Mouse (Mus musculus): Measurements from ENCODE around the gene Cdc5l. TPM values are rescaled to one million over a fixed set of nuclear protein-coding genes. Genes with fewer than 3 reads are reported as not detected.

The Cdc5l gene
- polyA plus RNA-seq, 1 experiment from 2014 or later: 21.7 TPM

DNA sequence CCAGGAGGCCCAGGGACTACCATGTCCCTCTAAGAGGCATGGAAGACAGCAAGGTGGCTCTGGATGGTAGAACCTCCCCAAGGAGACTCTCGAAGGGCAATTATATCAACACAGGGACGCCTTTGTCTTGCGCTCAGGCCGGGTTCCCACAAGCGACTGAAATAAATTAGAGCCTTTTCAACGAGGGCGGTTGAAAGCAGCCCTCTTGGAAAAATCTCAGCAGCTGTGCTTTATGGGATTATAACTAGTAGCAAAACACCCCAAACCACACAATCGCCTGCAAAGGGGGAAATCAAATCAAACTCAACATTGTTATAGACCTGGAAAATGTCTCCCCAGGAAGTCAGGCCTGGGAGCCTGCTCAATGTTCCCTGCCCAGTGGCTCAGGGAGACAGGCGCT, 62.5 kb downstream of the Cdc5l start:
- ATAC-seq (no peak), DNase-seq (no peak)
- Histone ChIP-seq H3K4me3 (ENCODE audit: low read depth, low read length) (no peak overlapping the region), H3K27ac (ENCODE audit: low read depth) (no peak overlapping the region), H3K4me2 (ENCODE audit: low read depth, low read length) (no peak overlapping the region), H3K9ac (replicated peaks) (no peak overlapping the region), H3K36me3 (replicated peaks; ENCODE audit: insufficient read depth, low read length) (no peaks in the 10 kb centered on the region), H3K4me1 (ENCODE audit: insufficient read depth) (no peaks in the 10 kb centered on the region; the same call in 1 of the 2 replicates), H3K9me3 (ENCODE audit: low read length) (no peaks in the 10 kb centered on the region), H3K27me3 (ENCODE audit: insufficient read depth, low read length) (no peaks in the 10 kb centered on the region)
- TF ChIP-seq CTCF (IDR thresholded peaks at IDR 0.05; ENCODE audit: low read depth) (no peak), EP300 (IDR thresholded peaks at IDR 0.05; ENCODE audit: low read depth) (no peak)
- 73% methylated on average over 9 of the region's 9 CpGs for WGBS (ENCODE audit: insufficient replicate concordance)

DNA sequence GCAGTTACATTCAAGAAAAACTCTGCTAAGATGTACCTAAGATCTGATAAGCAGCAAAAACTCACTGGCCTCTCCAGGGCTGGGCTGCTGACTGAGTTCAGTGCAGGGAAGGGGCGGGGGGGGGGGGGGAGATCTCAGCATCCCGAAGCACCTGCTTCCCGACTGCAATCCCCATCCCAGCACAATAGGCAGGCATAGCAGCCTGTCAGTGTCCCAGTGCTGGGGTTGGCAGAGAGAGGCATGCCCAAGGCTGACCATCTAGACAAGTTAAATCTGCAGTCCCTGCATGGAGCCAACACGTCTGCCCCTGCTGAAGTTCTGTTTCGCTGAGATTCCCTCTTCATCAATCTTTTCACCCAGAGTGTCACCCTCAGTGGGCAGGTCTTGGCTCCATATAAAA, 63.0 kb downstream of the Cdc5l start:
- WGBS (ENCODE audit: insufficient replicate concordance): 64% methylated on average over 4 of the region's 5 CpGs
- Histone ChIP-seq H3K4me3 (ENCODE audit: low read depth, low read length) (no peak overlapping the region), H3K4me2 (ENCODE audit: low read depth, low read length) (no peak overlapping the region), H3K4me1 (ENCODE audit: insufficient read depth) (no peaks in the 10 kb centered on the region; the same call in 1 of the 2 replicates), H3K27me3 (ENCODE audit: insufficient read depth, low read length) (no peaks in the 10 kb centered on the region), H3K36me3 (replicated peaks; ENCODE audit: insufficient read depth, low read length) (no peaks in the 10 kb centered on the region), H3K9me3 (ENCODE audit: low read length) (no peaks in the 10 kb centered on the region), H3K27ac (ENCODE audit: low read depth) (no peak overlapping the region), H3K9ac (replicated peaks) (no peak overlapping the region)
- TF ChIP-seq CTCF (IDR thresholded peaks at IDR 0.05; ENCODE audit: low read depth) (no peak), EP300 (IDR thresholded peaks at IDR 0.05; ENCODE audit: low read depth) (no peak)
- ATAC-seq: no peak
- no peak for DNase-seq

DNA sequence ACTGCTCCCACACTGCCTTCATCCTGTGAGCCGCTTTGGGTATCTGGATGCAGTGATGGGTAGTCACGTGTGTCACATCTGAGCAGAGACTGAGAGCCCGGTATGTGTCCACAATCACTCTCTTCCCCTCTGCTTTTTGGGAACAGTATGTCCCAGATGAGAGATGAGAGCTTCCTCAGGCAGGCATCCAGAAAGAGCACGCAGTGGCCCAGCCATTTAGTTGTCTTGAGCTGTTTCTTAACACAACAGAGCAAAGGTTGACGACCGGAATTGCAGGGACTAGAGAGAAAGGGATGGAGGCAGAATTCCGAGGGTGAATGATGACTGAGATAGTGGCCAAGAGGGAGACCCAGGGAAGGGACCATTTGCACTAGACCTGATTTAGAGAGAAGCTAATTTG, 68.7 kb downstream of the Cdc5l start:
- TF ChIP-seq CTCF (IDR thresholded peaks at IDR 0.05; ENCODE audit: low read depth): no peak
- TF ChIP-seq EP300 (IDR thresholded peaks at IDR 0.05; ENCODE audit: low read depth): no peak
- no peak overlapping the region for H3K9ac ChIP-seq (replicated peaks)
- no peak overlapping the region for H3K27ac ChIP-seq (ENCODE audit: low read depth)
- 59% methylated on average over 7 of the region's 7 CpGs for WGBS (ENCODE audit: insufficient replicate concordance)
- no peak for ATAC-seq
- DNase-seq: no peak
- H3K4me2 ChIP-seq (ENCODE audit: low read depth, low read length): no peak overlapping the region
- no peaks in the 10 kb centered on the region for H3K36me3 ChIP-seq (replicated peaks; ENCODE audit: insufficient read depth, low read length)
- H3K27me3 ChIP-seq (ENCODE audit: insufficient read depth, low read length): no peaks in the 10 kb centered on the region
- H3K9me3 ChIP-seq (ENCODE audit: low read length): no peaks in the 10 kb centered on the region
- H3K4me1 ChIP-seq (ENCODE audit: insufficient read depth): no peaks in the 10 kb centered on the region
- H3K4me3 ChIP-seq (ENCODE audit: low read depth, low read length): no peak overlapping the region

- H3K9me3 ChIP-seq (ENCODE audit: low read length): no peaks in the 10 kb centered on the region
- H3K27ac ChIP-seq (ENCODE audit: low read depth): no peak overlapping the region
- H3K4me3 ChIP-seq (ENCODE audit: low read depth, low read length): no peak overlapping the region
- 47% methylated on average over 3 of the region's 3 CpGs for WGBS (ENCODE audit: insufficient replicate concordance)
- DNase-seq (no peak), ATAC-seq (no peak)
- H3K27me3 ChIP-seq (ENCODE audit: insufficient read depth, low read length): no peaks in the 10 kb centered on the region
- no peaks in the 10 kb centered on the region for H3K36me3 ChIP-seq (replicated peaks; ENCODE audit: insufficient read depth, low read length)
- no peak overlapping the region for H3K4me2 ChIP-seq (ENCODE audit: low read depth, low read length)
- no peak overlapping the region for H3K9ac ChIP-seq (replicated peaks)
- H3K4me1 ChIP-seq (ENCODE audit: insufficient read depth): no peaks in the 10 kb centered on the region
- no peak for TF ChIP-seq EP300 (IDR thresholded peaks at IDR 0.05; ENCODE audit: low read depth)
- no peak for TF ChIP-seq CTCF (IDR thresholded peaks at IDR 0.05; ENCODE audit: low read depth)
Measured at GRCm38 (mm10) chr17:45360950-45361349, 72.6 kb downstream of the Cdc5l start.

DNA sequence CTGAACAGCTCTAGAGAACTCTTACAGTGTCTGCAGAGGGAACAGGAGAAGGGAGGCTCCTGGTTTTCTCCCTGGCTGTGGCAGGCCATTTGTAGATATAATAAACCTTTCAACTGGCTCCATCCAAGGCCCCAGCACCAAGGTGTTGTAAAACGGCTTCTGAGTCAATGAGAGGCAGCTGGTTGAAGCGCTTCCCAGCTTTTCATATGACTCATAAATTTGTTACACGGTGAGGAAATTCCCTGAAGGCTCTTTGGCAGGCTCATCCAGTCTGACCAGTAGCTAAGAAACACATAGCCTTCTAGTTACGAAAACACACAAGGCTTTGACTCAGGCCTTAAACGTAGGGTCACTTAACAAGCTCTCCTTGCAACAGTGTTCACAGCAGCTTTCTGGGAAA, 74.1 kb downstream of the Cdc5l start:
- H3K4me3 ChIP-seq (ENCODE audit: low read depth, low read length): no peak overlapping the region
- H3K4me2 ChIP-seq (ENCODE audit: low read depth, low read length): no peak overlapping the region
- no peaks in the 10 kb centered on the region for H3K9me3 ChIP-seq (ENCODE audit: low read length)
- ATAC-seq (no peak), DNase-seq (no peak)
- no peak overlapping the region for H3K27ac ChIP-seq (ENCODE audit: low read depth)
- no peak for TF ChIP-seq CTCF (IDR thresholded peaks at IDR 0.05; ENCODE audit: low read depth)
- no peak for TF ChIP-seq EP300 (IDR thresholded peaks at IDR 0.05; ENCODE audit: low read depth)
- H3K4me1 ChIP-seq (ENCODE audit: insufficient read depth): no peaks in the 10 kb centered on the region
- 71% methylated on average over 5 of the region's 5 CpGs for WGBS (ENCODE audit: insufficient replicate concordance)
- no peaks in the 10 kb centered on the region for H3K27me3 ChIP-seq (ENCODE audit: insufficient read depth, low read length)
- H3K9ac ChIP-seq (replicated peaks): no peak overlapping the region
- no peaks in the 10 kb centered on the region for H3K36me3 ChIP-seq (replicated peaks; ENCODE audit: insufficient read depth, low read length)

GRCm38 (mm10) chr17:45356431-45356830, 77.1 kb downstream of the Cdc5l start:
- Histone ChIP-seq H3K9ac (replicated peaks) (no peak overlapping the region), H3K27ac (ENCODE audit: low read depth) (no peak overlapping the region), H3K36me3 (replicated peaks; ENCODE audit: insufficient read depth, low read length) (no peaks in the 10 kb centered on the region), H3K4me3 (ENCODE audit: low read depth, low read length) (no peak overlapping the region), H3K4me2 (ENCODE audit: low read depth, low read length) (no peak overlapping the region), H3K27me3 (ENCODE audit: insufficient read depth, low read length) (no peaks in the 10 kb centered on the region), H3K9me3 (ENCODE audit: low read length) (no peaks in the 10 kb centered on the region), H3K4me1 (ENCODE audit: insufficient read depth) (no peaks in the 10 kb centered on the region)
- 72% methylated on average over 9 of the region's 9 CpGs for WGBS (ENCODE audit: insufficient replicate concordance)
- DNase-seq (no peak), ATAC-seq (no peak)
- TF ChIP-seq CTCF (IDR thresholded peaks at IDR 0.05; ENCODE audit: low read depth) (no peak), EP300 (IDR thresholded peaks at IDR 0.05; ENCODE audit: low read depth) (no peak)

DNA sequence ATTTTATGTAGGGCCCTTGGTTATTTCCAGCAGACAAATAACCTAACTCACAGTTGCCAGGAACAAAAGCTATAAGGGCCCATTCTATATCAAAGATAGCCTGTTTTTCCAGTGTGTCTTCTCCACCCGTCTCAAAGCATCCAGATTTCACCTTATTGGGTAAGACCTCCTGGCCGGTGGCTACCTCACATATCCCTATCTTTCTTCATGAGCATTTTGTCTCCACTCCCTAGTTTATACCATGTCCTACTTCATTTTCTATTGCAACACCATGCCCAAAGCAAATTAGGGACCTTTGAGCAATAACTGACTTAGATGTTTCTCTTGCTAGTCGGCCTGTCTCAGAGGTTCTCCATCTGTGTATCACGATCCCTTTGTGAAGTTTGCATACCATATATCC, 85.6 kb downstream of the Cdc5l start:
- ATAC-seq (no peak), DNase-seq (no peak)
- Histone ChIP-seq H3K27me3 (ENCODE audit: insufficient read depth, low read length) (no peaks in the 10 kb centered on the region), H3K4me1 (ENCODE audit: insufficient read depth) (no peaks in the 10 kb centered on the region), H3K4me3 (ENCODE audit: low read depth, low read length) (no peak overlapping the region), H3K4me2 (ENCODE audit: low read depth, low read length) (no peak overlapping the region), H3K9me3 (ENCODE audit: low read length) (no peaks in the 10 kb centered on the region), H3K36me3 (replicated peaks; ENCODE audit: insufficient read depth, low read length) (no peaks in the 10 kb centered on the region), H3K9ac (replicated peaks) (no peak overlapping the region), H3K27ac (ENCODE audit: low read depth) (no peak overlapping the region)
- TF ChIP-seq EP300 (IDR thresholded peaks at IDR 0.05; ENCODE audit: low read depth) (no peak), CTCF (IDR thresholded peaks at IDR 0.05; ENCODE audit: low read depth) (no peak)
- WGBS (ENCODE audit: insufficient replicate concordance): 84% methylated on average over 4 of the region's 4 CpGs

Other genes starting within 250 kb of the Cdc5l start
- not detected in 2 replicates for gene Spats1, start 41.7 kb upstream of the Cdc5l start, polyA plus RNA-seq (2015; fragmentation: Nextera tagmentation; extraction: Ambion mirVana)
- 4.2 and 4.8 TPM in 2 replicates for gene Aars2, start 73.1 kb upstream of the Cdc5l start, polyA plus RNA-seq (2015; fragmentation: Nextera tagmentation; extraction: Ambion mirVana)
- not detected in 2 replicates for gene Tcte1, start 89.7 kb upstream of the Cdc5l start, polyA plus RNA-seq (2015; fragmentation: Nextera tagmentation; extraction: Ambion mirVana)
- gene Tmem151b, start 115.9 kb upstream of the Cdc5l start, polyA plus RNA-seq (2015; fragmentation: Nextera tagmentation; extraction: Ambion mirVana): 0.13 and 0.19 TPM in 2 replicates
- 2.8 and 3.0 TPM in 2 replicates for gene Nfkbie, start 122.0 kb upstream of the Cdc5l start, polyA plus RNA-seq (2015; fragmentation: Nextera tagmentation; extraction: Ambion mirVana)
- gene Slc35b2, start 130.1 kb upstream of the Cdc5l start, polyA plus RNA-seq (2015; fragmentation: Nextera tagmentation; extraction: Ambion mirVana): 47.7 and 47.9 TPM in 2 replicates
- 419 and 445 TPM in 2 replicates for gene Hsp90ab1, start 139.5 kb upstream of the Cdc5l start, polyA plus RNA-seq (2015; fragmentation: Nextera tagmentation; extraction: Ambion mirVana)
- 83.0 and 91.6 TPM in 2 replicates for gene Slc29a1, start 165.9 kb upstream of the Cdc5l start, polyA plus RNA-seq (2015; fragmentation: Nextera tagmentation; extraction: Ambion mirVana)
- 0.19 TPM in 1 of 2 replicates, not detected in the other for gene Mymx, start 168.4 kb upstream of the Cdc5l start, polyA plus RNA-seq (2015; fragmentation: Nextera tagmentation; extraction: Ambion mirVana)
- not detected in 2 replicates for gene Capn11, start 225.6 kb upstream of the Cdc5l start, polyA plus RNA-seq (2015; fragmentation: Nextera tagmentation; extraction: Ambion mirVana)